Mouse (Mus musculus) limb, embryonic 10.5 days (tissue): ENCODE results near the gene Ephb1. TPM values are rescaled to one million over a fixed set of nuclear protein-coding genes. Genes with fewer than 3 reads are reported as not detected.

Experiments
- DNase-seq: peaks from one replicate; pipeline ENCODE4 v3.0.0-alpha.2; 2017; ENCODE audit warnings: low spot score
- H3K27ac ChIP-seq: fragments of 300-500 bp; sonication (generic); 2 replicates; pipeline ENCODE4 v1.5.1; 2016; ENCODE audit warnings: mild to moderate bottlenecking
- H3K27me3 ChIP-seq: fragments of 300-500 bp; sonication (generic); 2 replicates; pipeline ENCODE4 v1.6.1; 2016; ENCODE audit warnings: low read depth, mild to moderate bottlenecking; ENCODE audit not compliant: poor library complexity, severe bottlenecking
- H3K36me3 ChIP-seq: fragments of 300-500 bp; sonication (generic); 2 replicates; pipeline ENCODE4 v1.6.1; 2016; ENCODE audit warnings: mild to moderate bottlenecking, moderate library complexity
- H3K4me1 ChIP-seq: fragments of 300-500 bp; sonication (generic); 2 replicates; pipeline ENCODE4 v1.6.1; 2016
- H3K4me3 ChIP-seq: fragments of 300-500 bp; sonication (generic); 2 replicates; pipeline ENCODE4 v1.5.1; 2016; ENCODE audit warnings: mild to moderate bottlenecking, moderate library complexity
- H3K9me3 ChIP-seq: fragments of 300-500 bp; sonication (generic); replicated peaks from 2 replicates; pipeline ENCODE4 v1.6.1; 2016; ENCODE audit warnings: mild to moderate bottlenecking
- WGBS: fragments of 180-500 bp; shearing (Covaris S2); methylation state at CpG from one replicate; pipeline ENCODE4 v1.1.7; 2016; 5-methylcytosine and 5-hydroxymethylcytosine counted together
- polyA plus RNA-seq: library from polyadenylated mRNA; unstranded; fragments of >200 nt; fragmentation: Nextera tagmentation; extraction: Ambion mirVana; gene quantifications from 2 replicates; pipeline ENCODE4 v1.2.1, GENCODE M21; 2016

Gene Ephb1
- polyA plus RNA-seq, 1 experiment from 2014 or later, result 1.1 TPM

DNA sequence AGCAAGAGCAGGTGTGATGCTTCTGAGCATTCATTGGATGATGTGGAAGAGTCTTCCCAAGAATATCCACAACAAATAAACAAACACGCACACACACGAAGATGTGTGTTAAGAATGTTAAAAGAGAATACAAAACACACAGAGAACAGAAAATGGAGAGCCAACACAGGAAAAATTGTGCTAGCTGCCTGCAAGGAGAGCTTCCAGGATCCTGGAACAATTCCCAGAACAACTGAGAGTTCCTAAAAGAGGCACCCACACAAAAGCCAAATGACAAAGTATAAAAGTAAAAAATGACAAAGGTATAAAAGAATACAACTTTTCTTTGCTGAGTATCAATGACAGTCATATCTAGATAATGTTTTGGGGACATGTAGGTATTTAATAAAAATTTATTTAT lies 11.0 kb upstream of the Ephb1 start:
- Histone ChIP-seq H3K27me3 (no peaks in the 10 kb centered on the region), H3K27ac (no peak overlapping the region), H3K4me1 (no peaks in the 10 kb centered on the region), H3K9me3 (no peaks in the 10 kb centered on the region; the same call in 1 of the 2 replicates), H3K4me3 (no peak overlapping the region), H3K36me3 (no peaks in the 10 kb centered on the region)
- WGBS, result 87% methylated on average over 2 of the region's 2 CpGs
- DNase-seq, result no peak

DNA sequence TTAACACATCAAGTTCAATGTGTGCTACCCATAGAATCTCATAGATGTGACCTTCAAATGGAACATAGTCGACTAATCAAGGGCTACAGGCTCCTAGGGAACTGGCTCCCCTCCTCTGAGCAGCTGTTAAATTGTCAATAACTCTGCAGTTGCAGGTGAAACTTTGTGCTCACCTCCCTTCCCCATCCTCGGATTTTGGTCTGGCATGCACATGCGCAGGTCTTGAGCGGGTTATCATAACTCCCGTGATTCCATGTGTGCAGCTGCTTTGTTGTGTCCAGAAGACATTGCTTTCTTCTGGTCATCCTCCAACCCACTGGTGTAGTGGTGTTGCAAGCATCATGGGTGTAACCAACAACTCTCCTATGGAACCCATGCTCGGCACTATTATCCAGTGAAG lies 4.8 kb upstream of the Ephb1 start:
- Histone ChIP-seq H3K4me3 (no peak overlapping the region), H3K4me1 (peaks cover 1% of the 10 kb centered on the region), H3K9me3 (no peaks in the 10 kb centered on the region; the same call in 1 of the 2 replicates), H3K36me3 (no peaks in the 10 kb centered on the region), H3K27ac (no peak overlapping the region), H3K27me3 (peaks cover 34% of the 10 kb centered on the region)
- WGBS, result 89% methylated on average over 6 of the region's 6 CpGs
- peak; percentile 24 for DNase-seq

DNA sequence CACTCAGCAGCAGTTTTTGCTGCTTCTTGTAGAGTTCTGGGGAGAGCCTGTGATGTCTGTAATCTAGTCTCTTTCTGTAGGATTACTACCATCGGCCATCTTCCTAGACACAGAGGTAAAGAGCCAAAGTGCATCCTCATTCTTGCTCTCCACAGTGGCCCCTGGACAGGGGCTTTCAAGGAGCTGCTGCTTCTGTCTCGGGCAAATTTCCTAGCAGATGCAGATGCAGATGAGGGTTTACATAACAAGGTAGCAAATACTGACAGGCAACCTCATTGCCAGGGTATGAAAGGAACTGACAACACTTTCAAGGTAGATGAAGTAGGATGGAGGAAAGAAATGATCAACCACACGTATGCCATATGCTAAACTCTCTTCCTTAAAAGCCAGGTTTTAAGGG lies 4.2 kb upstream of the Ephb1 start:
- H3K9me3 ChIP-seq, result no peaks in the 10 kb centered on the region; the same call in 1 of the 2 replicates
- no peak overlapping the region for H3K27ac ChIP-seq
- DNase-seq, result peak; percentile 7
- H3K4me3 ChIP-seq, result no peak overlapping the region
- peaks cover 7% of the 10 kb centered on the region for H3K4me1 ChIP-seq
- H3K36me3 ChIP-seq, result no peaks in the 10 kb centered on the region
- H3K27me3 ChIP-seq, result peaks cover 40% of the 10 kb centered on the region
- 86% methylated on average over 3 of the region's 3 CpGs for WGBS

DNA sequence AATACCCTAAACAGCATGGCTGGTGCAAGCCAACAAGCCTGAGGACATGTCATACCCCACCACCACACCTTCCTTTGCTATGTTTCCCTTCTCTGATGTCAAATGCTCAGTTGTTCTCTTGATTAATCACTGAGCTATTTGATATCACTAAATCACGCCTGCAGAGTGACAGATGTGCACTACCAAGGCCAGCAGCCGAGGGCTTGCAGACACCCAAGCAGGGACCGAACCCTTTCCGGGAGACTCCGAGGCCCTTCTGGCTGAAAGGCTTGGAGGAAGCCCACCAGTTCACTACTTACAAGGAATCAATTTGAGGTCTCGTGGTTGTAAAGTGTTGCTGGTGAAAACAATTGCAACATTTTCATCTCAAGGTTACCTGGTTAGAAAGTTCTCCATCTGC lies 3.5 kb upstream of the Ephb1 start:
- DNase-seq, result peak; percentile 21

DNA sequence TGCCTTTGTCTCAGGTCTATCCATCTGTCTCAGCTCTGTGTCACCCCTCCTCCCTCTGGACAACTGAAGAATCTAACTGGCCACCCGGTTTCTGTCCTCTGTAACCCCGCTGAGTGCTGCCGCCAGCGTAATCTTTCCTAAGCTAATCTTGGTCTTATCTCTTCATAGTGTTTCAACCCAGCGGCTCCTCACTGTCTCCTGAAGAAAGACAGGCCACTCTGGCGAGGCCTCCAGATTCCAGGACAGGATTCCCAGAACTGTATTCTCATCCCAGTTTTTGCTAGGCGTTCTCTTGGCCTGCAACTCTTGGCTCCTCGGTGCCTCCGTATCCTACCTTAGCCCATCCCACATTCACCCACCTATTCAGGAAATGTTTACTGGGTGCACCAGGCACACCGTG lies 2.0 kb upstream of the Ephb1 start:
- 68% methylated on average over 10 of the region's 10 CpGs for WGBS
- Histone ChIP-seq H3K27ac (no peak overlapping the region), H3K36me3 (no peaks in the 10 kb centered on the region), H3K4me3 (no peak overlapping the region), H3K9me3 (no peaks in the 10 kb centered on the region), H3K27me3 (peaks cover 62% of the 10 kb centered on the region), H3K4me1 (peaks cover 26% of the 10 kb centered on the region)
- peak; percentile 19 for DNase-seq

More for the DNA sequence above, 3.5 kb upstream of the Ephb1 start:
- Histone ChIP-seq H3K4me1 (peaks cover 14% of the 10 kb centered on the region), H3K9me3 (no peaks in the 10 kb centered on the region), H3K27ac (no peak overlapping the region), H3K27me3 (peaks cover 47% of the 10 kb centered on the region), H3K36me3 (no peaks in the 10 kb centered on the region), H3K4me3 (no peak overlapping the region)
- WGBS, result 86% methylated on average over 6 of the region's 6 CpGs

DNA sequence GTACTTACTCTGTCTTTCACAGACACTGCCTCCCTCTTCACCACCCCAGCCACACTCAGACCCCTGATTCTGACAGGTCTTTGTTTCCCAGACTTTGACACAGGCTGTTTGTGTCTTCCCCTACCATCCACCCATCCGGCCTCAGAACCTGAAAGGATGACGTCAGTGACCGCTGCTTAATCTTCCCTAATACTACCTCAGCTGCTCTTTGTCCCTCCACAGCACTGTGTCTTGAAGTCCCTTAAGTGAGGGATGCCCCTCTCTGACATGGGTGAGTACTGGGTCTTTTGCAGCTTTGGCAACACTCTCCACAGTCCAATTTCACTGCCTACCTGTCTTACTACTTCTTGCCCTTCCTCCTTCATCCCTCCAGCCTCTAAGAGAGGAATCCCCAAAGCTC lies 1.2 kb upstream of the Ephb1 start:
- WGBS, result 69% methylated on average over 3 of the region's 3 CpGs
- H3K27ac ChIP-seq, result no peak overlapping the region
- H3K4me1 ChIP-seq, result peaks cover 26% of the 10 kb centered on the region
- DNase-seq, result peak; percentile 27
- H3K27me3 ChIP-seq, result peaks cover 70% of the 10 kb centered on the region
- H3K9me3 ChIP-seq, result no peaks in the 10 kb centered on the region
- H3K4me3 ChIP-seq, result no peak overlapping the region
- H3K36me3 ChIP-seq, result no peaks in the 10 kb centered on the region

DNA sequence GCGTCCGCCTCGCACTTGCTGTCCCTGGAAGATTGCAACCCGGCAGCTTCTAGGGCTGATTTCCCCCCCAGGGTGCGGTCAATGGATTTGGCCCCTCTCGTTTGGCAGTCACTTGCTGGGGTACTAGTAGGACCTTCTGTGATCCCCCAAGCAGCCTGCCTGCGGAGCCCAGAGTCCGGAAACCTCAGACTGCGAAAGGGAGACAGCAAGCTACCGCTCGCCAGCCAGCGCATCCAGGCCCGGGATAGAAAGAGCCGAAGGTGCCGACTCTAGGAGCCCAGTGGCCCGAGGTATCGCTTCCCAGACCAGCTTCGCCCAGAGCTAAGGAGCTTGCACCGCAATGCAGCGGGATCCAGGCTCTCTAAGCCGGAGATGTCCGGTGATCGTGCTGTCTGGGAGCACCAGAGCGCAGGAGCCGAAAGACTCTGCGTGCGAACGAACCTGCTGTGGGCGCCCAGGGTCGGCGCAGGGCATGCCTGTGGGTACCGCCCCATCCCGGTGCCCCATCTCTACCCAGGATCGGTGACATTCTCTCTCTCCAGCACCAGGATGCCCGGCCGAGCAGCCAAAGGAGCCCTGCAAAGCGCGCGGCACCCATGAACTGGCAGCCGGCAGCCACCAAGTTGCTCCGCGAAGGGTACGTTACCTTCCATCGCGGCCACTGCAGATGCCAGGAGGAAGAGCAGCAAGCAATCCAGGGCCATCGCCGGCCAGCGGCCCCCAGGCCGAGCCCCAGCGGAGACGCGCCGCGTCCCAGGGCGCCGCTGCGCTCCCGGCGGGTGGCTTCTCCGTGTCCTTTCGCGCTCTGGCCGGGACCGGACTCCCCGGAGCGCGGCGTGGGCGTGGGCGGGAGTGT lies 629 bp downstream of the Ephb1 start:
- peak overlapping the region; percentile 78 for H3K27ac ChIP-seq
- H3K27me3 ChIP-seq, result peaks cover 89% of the 10 kb centered on the region
- no peaks in the 10 kb centered on the region for H3K36me3 ChIP-seq
- H3K9me3 ChIP-seq, result no peaks in the 10 kb centered on the region
- peak overlapping the region; percentile 68 for H3K4me3 ChIP-seq
- peak; percentile 69 for DNase-seq
- WGBS, result under 1% methylated on average over 70 of the region's 70 CpGs
- H3K4me1 ChIP-seq, result peaks cover 26% of the 10 kb centered on the region

DNA sequence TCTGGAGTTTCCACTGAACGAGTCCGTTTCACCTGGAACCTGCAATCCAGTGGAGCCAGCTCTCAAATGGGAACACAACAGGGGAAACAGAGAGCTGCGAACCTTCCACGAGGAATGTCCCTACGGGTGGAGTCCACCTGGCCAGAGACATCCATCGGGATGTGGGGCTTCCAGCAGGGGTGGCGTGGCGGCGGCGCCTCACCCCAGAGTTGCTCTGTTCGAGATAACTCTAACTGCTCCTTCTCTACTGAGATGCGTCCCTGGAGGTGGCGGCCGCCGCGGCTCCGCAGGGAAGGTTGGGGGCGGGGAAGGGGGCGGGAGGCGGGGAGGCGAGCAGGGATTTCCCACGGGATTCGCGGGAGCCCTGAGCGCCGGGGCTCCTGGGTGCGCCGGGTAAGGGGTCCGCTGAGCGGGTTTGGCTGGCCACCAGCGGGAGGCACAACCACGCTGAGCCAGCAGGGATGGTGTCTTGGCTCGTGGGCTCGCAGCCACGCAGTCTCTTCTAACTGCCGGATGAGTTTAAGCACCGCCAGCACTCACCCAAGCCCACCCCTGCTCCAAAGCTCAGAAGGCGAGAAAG lies 1.3 kb downstream of the Ephb1 start:
- under 1% methylated on average over 38 of the region's 38 CpGs for WGBS
- Histone ChIP-seq H3K27me3 (peaks cover 96% of the 10 kb centered on the region), H3K4me1 (peaks cover 26% of the 10 kb centered on the region), H3K36me3 (no peaks in the 10 kb centered on the region), H3K4me3 (peak overlapping the region; percentile 68), H3K9me3 (no peaks in the 10 kb centered on the region), H3K27ac (no peak overlapping the region)
- DNase-seq, result no peak

DNA sequence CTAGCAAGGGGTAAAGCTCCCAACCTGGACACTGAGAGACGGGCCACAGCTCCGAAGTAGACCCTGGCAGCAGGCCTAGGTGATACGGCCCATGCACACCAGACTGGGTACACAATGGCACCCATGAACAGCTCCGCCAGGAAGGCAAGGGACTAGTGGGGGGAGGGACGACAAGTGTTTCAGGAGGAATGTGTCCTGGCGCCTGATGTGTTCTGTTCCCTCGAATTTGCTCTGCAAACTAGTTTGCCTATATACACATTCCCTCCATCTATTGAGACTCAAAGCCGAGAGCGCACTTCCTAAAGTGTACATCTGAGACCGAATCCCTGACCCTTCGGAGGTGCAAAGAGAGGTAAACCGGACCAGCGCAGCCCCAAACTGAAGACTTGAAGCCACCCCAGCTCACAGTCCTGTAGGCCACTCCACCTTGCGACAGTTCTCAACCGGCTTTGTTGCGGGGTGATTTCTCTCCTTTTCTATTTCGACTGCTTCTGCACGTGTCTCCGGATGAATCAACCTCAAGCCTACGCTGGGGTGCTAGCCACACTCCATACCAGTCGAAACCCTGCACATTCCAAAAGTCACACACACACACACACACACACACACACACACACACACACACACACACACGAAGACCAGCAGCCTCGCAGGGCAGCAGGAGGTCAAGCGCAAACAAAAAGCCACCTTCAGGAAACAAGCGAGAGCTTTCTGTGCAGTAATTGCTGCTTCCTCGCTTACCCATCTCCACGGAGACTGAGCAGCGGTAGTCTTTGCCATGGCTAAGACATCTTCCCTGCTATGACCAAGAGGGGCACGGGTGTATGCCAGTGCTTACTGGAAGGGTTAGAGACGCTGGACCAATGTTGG lies 2.1 kb downstream of the Ephb1 start:
- H3K36me3 ChIP-seq, result no peaks in the 10 kb centered on the region
- H3K9me3 ChIP-seq, result no peaks in the 10 kb centered on the region
- H3K27ac ChIP-seq, result no peak overlapping the region
- H3K4me1 ChIP-seq, result peaks cover 26% of the 10 kb centered on the region
- 3% methylated on average over 30 of the region's 30 CpGs for WGBS
- peaks cover 96% of the 10 kb centered on the region for H3K27me3 ChIP-seq
- peak overlapping the region; percentile 68 for H3K4me3 ChIP-seq
- DNase-seq, result peak; percentile 53

DNA sequence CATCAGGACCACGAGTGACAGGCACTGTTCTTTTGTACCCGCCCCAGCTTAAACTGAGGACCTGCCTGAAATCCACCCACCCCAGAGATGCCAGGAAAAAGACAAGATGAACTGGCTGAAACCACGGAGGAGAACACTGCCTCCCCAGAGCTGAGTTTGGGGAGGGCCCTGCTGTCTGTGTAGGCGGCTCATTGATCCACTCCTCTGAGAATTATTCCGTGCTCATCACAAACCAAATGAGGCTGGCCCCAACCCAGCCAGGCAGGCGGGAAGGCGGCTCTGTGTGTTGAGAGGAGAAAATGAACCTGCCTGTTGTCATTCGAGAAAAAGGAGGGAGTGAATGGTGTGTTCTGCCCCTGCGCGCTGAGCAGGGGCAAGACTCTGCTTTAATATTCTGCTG lies 2.8 kb downstream of the Ephb1 start:
- no peaks in the 10 kb centered on the region for H3K36me3 ChIP-seq
- H3K9me3 ChIP-seq, result no peaks in the 10 kb centered on the region
- H3K4me1 ChIP-seq, result peaks cover 26% of the 10 kb centered on the region
- DNase-seq, result no peak
- 0 out of 2 replicates have a peak overlapping the region, but pooled peaks have one; percentile 68 for H3K4me3 ChIP-seq
- 9% methylated on average over 10 of the region's 10 CpGs for WGBS
- H3K27me3 ChIP-seq, result peaks cover 96% of the 10 kb centered on the region
- no peak overlapping the region for H3K27ac ChIP-seq

DNA sequence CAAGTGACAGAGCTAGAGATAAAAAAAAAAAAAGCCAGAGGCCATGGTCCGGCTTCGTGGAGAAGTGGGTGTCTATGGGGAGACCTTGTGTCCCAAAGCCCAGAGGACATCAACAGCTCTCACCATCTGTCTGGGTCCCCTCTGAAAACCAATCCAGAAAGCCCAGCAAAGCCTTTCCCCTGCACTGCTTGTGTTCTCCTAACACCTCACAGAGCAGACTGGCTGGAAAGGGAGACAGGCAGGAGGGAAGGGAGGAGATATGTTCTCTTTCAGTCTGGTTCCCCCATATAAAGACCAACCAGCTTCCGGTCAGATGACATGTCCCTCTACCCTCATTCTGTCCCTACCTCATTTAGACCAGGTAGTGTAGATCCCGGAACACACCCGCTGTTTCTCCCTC lies 3.3 kb downstream of the Ephb1 start:
- 50% methylated on average over 5 of the region's 5 CpGs for WGBS
- peak; percentile 26 for DNase-seq
- Histone ChIP-seq H3K4me3 (no peak overlapping the region), H3K27ac (no peak overlapping the region), H3K36me3 (no peaks in the 10 kb centered on the region), H3K4me1 (peaks cover 26% of the 10 kb centered on the region), H3K27me3 (peaks cover 94% of the 10 kb centered on the region), H3K9me3 (no peaks in the 10 kb centered on the region)

DNA sequence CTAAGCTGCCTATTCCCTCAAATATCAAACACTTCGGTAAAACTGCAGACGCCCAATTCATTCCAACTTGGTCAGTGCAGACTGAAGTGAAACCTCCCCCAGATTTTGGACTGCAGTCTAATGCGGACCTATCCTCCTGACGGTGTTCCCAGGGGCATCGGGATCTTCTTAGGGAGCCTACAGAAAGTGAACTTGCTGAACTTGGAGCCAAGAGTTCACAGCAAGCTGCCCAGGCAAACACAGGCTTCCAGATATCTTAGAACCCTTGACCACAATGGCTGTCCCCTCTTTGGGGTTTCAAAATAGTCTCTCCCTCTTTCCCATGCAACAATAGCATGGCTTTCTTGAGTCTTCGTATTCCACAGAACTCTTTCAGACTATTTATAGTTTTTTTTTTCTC lies 3.8 kb downstream of the Ephb1 start:
- H3K27ac ChIP-seq, result no peak overlapping the region
- H3K27me3 ChIP-seq, result peaks cover 89% of the 10 kb centered on the region
- H3K4me3 ChIP-seq, result no peak overlapping the region
- WGBS, result 89% methylated on average over 6 of the region's 6 CpGs
- peak; percentile 24 for DNase-seq
- H3K4me1 ChIP-seq, result peaks cover 26% of the 10 kb centered on the region
- H3K9me3 ChIP-seq, result no peaks in the 10 kb centered on the region
- no peaks in the 10 kb centered on the region for H3K36me3 ChIP-seq

DNA sequence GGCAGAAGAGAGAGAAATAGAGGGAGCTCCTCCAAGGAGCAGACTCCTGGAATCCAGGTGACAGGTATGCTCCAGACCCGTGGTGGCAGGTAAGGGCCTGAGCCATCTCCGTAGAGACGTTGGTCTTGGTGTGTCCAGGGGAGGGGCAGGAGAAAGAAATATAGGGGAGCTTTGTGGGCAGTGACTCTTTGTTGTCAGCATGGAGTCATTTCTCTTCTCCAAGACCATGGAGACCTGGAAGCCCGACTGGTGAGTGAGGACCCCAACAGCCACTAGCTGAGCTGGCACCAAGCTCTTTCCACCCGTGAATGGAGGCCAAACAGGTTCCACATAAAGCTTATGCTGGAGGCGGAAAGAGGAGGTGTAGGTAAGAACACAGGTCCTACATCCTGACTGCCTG lies 4.4 kb downstream of the Ephb1 start:
- WGBS, result 85% methylated on average over 6 of the region's 6 CpGs
- Histone ChIP-seq H3K9me3 (no peaks in the 10 kb centered on the region), H3K27ac (no peak overlapping the region), H3K27me3 (peaks cover 87% of the 10 kb centered on the region), H3K36me3 (no peaks in the 10 kb centered on the region), H3K4me1 (peaks cover 26% of the 10 kb centered on the region), H3K4me3 (no peak overlapping the region)
- peak; percentile 20 for DNase-seq
